Mouse (Mus musculus) erythroblast, embryonic 14.5 days (primary cell): Measurements from ENCODE around the gene Eid3.

Experiments used
- GATA1 ChIP-seq: IDR thresholded peaks from 2 replicates; pipeline ENCODE4 v1.6.1; 2012; ENCODE audit warnings: low read length, inconsistent platforms, mixed read lengths
- TAL1 ChIP-seq: IDR thresholded peaks from 3 replicates; pipeline ENCODE4 v1.6.1; 2012; ENCODE audit warnings: low read length, inconsistent platforms, mixed read lengths

DNA sequence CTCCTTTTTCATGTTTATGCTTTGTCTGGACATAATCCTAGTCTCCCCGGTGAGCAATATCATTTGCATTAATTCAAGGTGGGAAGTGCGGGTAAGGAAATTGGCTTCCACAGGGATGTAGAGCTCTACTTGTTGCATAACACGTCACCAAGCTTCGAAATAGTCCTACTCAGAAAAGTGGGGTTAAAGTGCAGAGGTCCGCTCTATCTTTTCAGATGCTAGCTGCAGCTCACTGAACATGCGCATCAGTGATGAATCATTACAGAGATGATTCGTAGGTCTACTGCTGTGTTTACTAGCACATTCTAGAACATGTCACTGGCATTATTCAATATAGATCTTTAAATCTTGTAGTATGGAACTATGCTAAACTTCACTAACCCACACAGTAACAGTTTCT lies 28.0 kb upstream of the Eid3 start:
- no peak for TF ChIP-seq GATA1
- TF ChIP-seq TAL1, result no peak
